Mouse (Mus musculus): ENCODE measurements around the gene Asna1.

DNA sequence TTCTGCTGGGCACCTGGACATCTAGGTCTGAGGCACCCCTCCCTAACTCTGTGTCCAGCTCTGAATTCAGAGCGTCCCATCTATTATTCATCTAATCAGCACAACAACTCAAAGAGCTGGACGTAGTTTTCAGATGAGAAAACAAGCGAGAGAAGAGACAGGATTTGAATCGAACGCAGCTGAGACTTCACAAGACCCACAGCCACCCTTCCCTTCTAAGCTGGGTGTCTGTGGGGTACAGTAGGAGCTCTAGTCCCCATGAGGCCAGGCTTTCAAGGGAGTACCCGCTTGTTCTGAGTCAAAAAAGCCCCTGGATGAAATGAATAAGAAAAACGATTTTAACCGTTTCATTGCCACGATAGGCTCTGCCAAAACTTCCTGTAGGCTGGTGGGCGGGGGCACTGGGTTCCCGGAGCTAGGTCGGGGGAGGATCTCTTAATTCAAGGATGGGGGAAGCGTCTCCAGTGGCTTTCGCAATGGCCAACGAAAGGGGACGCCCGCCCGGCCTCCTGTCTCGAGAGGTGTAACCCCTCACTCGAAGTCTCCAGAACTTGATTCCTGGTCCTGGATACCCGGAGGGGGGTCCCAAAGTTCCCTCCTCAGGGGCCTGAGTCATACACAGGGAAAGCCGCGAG, 39.9 kb downstream of the Asna1 start:
- TF ChIP-seq POLR2A (IDR thresholded peaks at IDR 0.05; ENCODE audit: insufficient read depth, low read depth, low read length) (no peak), CTCF (IDR thresholded peaks at IDR 0.05) (no peak)
